Mouse (Mus musculus) adrenal gland, postnatal 14 days (tissue): ENCODE results near the gene Luc7l2. TPM values are rescaled to one million over a fixed set of nuclear protein-coding genes. Genes with fewer than 3 reads are reported as not detected.
A peak's percentile ranks its signal among the peaks of the same experiment; 100 is the strongest.
"Not testable (repeated sequence)": the region's sequence is repeated elsewhere in the genome, so short reads cannot be mapped to it uniquely, and the experiment has no call there.

Experiments
- DNase-seq: peaks from one replicate; pipeline ENCODE4 v3.0.0; 2021; ENCODE audit warnings: mixed read lengths
- long read RNA-seq, 2 experiments: library from polyadenylated mRNA; stranded (forward); transcript quantifications; one replicate each; pipeline ENCODE4 v2.0.0; 2021
- total RNA-seq: library from RNA; stranded (reverse); gene quantifications from 2 replicates; pipeline ENCODE4 v1.2.3, GENCODE M21; 2021

Luc7l2 gene
- 154 and 173 TPM in 2 replicates for total RNA-seq
- long read RNA-seq, experiment 1, full-length matches to known transcripts = 27 of 66 reads
- long read RNA-seq, experiment 1, partial matches to known transcripts = 12 of 66 reads
- long read RNA-seq, experiment 1, other reads (novel, unspliced or antisense) = 27 of 66 reads
- long read RNA-seq, experiment 2, full-length matches to known transcripts = 8 of 45 reads
- long read RNA-seq, experiment 2, partial matches to known transcripts = 16 of 45 reads
- long read RNA-seq, experiment 2, other reads (novel, unspliced or antisense) = 21 of 45 reads

DNA sequence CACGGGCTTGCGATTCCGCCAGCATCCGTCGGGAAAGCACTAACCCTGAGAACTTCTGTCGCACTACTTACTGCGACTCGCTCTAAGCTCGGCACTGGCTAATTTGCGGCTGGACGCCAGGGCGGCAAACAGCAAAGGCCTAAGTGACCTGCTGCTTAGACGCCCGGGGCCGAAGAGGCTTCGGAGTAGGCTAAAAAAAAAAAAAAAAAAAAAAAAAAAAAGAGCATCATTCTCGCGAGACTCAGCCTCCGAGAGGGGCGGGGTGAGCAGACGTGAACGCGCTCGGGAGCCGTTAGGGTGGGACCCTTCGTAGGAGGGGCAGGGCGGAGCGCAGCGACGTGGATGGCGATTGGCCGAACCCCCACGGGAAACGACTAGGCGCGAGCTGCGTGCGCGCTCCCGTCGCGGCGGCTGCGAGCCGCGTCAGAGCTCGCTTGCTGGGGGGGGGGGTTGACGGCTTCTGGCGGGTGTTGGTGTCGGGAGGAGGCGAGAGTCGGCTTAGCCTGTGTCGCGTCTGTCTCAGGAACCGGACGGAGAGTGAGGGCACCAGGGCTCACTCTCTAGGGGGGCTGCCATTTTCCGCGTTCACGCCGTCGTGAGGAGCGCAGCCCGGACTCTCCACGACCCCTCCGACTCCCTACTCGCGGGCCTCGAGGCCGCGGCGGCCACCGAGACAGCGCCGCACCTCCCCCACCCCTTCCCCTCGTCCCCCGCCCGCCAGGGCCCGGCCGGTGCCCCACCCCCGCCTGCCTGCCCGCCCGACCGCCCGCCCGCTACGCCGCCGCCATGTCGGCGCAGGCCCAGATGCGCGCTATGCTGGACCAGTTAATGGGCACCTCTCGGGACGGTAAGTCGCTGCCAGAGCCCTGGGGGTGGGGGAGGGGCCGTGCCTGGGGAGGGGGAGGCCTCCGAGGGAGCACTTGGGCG lies at the start of gene Luc7l2:
Gene Luc7l2 (plus strand): TSS at position 273 of the 927 bp plus-strand sequence.
- peak; percentile 99 for DNase-seq

DNA sequence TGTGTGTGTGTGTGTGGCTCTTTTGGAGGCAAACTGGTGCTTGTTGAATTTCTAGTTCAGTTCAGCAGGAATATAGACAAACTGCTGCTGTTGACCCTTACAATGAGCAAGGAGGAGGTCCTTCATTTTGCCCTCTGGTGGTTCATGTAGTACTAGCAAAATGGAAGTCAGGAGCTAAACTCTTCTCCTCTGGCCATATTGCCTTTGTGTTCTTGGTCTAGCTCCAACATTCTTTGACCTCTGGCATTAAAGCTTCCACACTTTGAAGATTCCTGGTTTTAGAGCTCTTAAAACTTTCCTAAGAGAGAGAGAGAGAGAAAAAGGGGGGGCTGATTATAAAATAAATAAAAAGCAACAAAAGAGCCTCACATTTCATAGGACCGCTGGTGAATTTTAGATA lies 39.0 kb upstream of the Luc7l2 start:
- no peak for DNase-seq

DNA sequence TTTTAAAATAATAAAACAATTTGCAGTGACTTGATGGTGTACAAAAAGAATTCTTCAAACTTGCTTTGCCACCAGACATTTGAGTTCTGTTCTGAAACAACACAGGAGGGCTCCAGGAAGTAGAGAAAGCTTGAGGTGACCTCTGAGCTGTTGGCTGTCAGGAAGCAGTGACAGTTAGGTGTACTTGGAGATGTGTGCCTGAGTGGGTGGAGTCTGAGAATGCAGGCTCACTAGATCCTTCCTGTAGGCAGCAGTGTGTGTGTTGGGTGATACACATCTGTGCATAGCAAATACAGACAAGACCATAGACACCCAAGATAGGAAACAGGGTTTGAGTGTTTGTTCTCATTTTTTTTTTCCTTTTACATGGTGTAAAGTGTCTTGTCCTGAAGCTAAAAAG lies 38.3 kb upstream of the Luc7l2 start:
- DNase-seq = no peak

DNA sequence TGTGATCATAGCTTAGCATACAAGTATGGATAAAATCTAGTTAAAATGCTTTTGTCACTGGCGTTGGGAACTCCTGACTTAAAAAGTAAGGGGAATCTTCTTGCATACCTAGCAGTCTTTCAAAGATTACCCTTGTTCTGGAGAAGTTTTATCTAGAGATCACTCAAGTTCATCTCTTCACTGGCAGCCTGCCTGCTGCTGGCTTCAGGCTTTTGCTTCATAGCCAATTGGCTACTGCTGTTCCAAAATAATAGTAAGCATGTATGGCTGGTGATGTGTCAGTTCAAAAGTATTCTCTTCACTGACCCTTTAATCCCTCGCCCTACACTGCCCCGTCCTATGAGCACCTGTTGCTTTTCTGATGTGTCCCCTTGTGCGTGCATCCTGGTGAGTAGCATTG lies 35.9 kb upstream of the Luc7l2 start:
- DNase-seq = peak; percentile 30

DNA sequence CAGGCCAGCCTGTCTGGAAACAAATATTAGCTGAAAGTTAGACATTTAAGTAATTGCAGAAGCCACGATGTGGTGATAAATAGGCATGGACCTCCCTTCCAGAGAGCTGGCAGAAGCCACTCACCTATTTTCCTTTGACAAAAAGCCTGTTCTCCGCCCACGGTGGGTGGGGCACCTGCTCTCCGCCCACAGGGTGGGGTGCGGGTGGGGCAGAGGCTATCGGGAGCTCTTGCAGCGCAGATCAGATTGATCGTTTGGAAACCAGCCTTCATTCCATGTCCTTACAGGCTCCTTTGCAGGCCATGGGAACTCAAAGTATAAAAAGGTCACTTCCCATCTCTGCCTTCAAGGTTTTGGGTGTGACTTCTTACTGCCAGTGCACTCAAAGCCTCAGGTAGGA lies 27.3 kb upstream of the Luc7l2 start:
- peak; percentile 39 for DNase-seq

DNA sequence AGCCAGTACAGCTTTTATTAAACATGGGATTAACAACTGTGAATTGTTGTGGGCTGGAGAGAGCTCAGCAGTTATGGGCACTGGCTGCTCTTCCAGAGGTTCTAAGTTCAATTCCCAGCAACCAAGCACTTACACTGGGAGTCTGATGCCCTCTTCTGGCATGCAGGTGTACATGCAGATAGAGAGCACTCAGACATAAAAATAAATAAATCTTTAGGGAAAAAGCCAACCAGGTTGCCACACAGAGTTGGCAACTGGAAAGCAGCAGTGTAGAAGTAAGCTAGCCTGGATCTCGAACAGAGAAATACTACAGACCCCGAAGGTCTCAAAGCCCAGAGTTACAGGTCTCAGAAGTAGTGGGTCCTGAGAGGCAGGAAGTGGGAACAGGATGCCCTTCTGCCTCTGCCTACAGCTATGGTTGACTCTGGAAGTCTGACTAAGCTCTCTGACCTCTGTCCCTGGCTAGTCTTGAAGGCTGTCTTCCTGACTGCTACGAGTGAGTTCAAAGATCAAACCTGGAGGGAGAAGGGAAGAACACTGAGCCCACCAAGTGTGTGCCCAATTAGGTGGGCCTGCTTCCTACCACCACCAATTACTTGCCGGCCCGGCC lies 19.8 kb upstream of the Luc7l2 start:
- peak; percentile 55 for DNase-seq

DNA sequence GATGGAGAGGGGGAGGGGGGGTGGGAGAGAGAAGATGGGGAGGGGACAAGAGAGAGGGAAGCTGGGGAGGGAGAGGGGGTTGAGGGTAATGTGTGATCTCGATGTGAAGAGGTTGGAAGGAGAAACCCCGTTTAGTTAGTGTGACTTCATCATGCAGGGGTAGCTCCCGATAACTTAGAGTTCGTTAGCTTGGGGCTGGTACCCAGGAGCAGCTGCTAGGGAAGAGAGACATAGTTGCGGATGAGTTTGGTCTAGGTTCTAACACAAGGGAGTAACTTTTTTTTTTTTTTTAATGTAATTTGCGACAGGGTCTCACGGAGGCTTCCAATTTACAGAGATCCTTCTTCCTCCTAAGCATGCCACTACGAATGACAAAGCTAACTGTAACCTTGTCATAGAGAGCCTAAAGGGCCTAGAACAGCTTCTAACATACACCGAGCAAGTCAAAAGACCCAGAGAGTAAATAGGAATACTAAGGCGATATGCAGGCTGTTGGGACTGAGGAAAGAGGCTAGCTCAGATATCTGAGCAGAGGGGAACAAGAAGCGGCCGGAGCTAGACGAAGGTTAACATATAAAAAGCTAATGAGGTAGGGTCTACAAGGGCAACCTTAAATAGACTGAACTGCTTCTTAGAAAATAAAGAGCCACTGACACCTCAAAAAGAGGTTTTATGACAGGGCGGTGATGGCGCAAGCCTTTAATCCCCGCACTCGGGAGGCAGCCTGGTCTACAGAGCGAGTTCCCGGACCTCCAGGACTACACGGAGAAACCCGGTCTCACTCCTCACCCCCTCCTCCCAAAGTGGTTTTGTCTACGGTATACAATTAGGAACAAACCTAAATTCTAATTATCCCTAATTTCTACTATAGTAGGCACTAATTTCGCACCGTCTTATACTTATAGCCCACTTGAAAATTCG lies 18.4 kb upstream of the Luc7l2 start:
- peak; percentile 61 for DNase-seq

DNA sequence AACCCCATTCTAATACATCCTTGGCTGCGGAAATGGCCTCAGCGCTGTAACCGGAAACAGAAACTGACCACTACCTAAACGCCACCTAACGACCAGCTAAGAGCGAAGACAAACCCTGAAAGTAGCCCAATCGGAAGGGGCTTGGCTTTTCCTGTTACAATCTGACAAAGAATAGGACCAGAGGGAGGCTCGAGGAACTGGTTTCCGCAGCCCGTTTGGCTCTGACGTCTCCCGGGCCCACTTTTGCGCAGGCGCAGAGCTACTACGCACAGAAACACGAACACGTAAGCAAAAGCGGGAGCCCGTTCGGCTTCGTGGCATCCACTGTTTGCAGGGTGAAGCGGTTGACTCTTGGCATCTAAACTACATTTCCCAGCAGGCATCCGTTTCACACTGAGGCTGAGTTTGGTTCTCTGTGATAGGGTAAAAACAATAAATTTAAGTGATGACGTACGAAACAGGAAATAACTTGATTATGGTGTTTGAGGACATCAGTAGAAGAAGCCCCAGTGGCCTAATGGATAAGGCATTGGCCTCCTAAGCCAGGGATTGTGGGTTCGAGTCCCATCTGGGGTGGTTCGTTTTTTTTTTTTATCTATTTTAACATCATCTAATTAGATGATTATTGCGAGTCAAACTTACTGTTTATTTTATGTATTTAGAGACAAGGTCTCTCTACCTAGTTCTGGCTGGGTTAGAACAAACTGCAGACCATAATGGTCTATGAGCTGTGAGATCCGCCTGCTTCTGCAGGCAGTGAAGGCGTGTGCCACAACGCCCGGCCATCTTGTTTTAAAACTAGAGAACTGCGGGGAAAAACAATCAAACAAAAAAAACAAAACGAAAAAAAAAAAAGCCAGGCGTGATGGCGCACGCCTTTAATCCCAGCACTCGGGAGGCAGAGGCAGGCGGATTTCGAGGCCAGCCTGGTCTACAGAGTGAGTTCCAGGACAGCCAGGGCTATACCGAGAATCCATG lies 17.4 kb upstream of the Luc7l2 start, which contains the start of gene Fmc1:
Gene Fmc1 (plus strand): TSS at position 75 of the 978 bp plus-strand sequence.
- DNase-seq = peak; percentile 98

DNA sequence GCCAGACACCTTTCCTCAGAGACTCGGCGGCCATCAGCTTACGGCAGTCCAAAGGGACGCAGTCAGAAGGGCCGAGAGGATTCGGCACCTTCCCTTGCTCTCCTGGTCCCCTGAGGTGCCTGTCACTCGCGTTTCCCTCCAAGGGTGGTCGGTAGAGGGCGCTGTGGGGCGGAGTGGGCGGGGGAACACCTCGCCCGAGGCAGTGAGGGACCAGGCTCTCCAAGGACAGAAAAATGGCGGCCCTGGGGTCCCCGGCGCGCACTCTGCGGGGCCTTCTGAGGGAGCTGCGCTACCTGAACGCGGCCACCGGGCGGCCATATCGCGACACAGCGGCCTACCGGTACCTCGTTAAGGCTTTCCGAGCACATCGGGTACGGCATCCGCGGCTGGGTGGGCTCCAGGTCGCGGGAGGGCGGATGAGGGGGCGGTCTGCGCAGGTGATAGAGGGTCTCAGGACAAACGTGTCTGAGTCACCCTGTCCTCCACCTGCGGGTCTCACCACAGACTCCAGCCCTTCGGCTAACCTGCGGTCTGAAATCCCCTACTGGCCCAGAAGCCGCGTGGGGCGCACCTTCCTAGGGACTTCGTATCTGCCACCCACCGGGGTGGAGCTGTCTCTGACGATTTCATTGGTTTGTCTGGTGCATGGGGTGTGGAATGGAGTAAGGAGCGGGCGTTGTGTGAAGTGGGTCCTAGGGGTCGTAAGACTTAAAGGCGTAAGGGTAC lies 16.3 kb upstream of the Luc7l2 start:
- peak; percentile 100 for DNase-seq

DNA sequence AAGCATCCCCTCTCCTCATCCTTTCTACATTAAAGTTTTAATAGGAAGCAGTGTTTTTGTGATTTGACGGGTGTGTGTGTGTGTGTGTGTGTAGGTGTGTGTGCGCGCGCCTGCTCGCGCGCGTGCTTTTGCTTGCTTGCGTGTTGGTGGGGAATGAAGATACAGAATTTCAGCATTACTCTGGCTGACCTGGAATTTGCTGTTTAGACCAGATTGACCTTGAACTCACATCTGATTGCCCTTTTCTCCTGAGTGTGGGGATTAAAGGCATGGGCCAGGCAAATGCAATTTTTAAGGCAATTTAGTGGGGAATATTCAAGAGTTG lies 15.8 kb upstream of the Luc7l2 start:
- DNase-seq = no peak

DNA sequence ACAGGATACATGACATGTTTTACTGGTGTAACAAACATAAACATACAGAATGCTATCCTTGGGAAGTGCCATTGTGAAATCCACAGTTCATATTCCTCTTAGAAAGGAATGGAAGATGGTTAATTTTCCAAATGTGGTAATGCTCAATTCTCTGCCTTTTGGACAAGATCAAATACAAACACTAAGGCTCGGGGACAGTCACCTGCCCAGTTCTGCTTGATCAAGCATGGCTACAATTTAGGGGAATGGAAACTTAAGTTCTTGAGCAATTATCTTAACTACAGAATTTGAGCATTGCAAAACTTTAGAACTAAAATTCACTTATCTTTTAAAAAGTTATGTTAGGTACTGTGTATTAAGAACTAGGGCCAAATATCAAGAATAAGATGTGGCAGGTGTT lies 15.3 kb upstream of the Luc7l2 start:
- no peak for DNase-seq

DNA sequence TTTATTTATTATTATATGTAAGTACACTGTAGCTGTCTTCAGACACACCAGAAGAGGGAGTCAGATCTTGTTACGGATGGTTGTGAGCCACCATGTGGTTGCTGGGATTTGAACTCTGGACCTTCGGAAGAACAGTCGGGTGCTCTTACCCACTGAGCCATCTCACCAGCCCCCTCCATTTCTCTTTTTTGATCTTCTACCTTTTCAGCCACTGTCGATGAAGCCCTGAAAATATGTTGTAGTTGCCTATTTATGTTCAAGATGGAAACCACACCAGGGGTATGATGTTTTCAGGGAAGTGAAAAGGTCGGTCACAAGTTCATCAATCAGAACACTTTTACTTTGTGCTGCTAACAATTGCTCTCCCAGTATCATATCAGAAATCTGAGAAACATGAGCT lies 7.0 kb upstream of the Luc7l2 start:
- not testable (repeated sequence) for DNase-seq

DNA sequence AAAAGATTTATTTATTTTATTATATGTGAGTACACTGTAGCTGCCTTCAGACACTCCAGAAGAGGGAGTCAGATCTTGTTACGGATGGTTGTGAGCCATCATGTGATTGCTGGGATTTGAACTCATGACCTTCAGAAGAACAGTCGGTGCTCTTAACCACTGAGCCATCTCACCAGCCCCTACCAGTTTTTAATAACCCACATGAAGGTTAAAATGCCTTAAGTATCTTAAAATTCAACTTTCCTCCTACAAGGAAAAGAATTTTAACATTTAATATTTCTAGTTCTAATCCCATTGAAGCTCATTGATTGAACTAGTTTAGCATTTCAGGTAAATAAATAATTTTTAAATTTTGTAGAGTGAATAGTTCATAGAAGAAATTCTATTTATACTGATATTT lies 4.1 kb upstream of the Luc7l2 start:
- not testable (repeated sequence) for DNase-seq

DNA sequence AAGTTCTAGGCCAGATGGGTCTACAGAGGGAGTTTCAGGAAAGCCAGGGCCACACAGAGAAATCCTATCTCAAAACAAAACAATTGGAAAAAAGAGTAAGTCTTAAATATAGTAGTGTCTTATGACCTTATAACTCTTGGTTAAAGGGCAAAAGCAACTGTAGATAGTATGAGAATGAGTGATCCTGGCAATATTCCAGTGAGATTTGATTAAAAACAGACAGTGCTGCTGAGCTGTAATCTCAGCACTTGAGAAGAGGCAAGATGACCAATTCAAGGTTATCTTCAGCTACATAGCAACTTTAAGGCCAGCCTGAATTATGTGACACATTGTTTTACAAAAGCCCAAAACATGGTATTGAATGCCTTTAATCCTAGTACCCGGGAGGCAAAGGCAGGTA lies 3.4 kb upstream of the Luc7l2 start:
- no peak for DNase-seq

DNA sequence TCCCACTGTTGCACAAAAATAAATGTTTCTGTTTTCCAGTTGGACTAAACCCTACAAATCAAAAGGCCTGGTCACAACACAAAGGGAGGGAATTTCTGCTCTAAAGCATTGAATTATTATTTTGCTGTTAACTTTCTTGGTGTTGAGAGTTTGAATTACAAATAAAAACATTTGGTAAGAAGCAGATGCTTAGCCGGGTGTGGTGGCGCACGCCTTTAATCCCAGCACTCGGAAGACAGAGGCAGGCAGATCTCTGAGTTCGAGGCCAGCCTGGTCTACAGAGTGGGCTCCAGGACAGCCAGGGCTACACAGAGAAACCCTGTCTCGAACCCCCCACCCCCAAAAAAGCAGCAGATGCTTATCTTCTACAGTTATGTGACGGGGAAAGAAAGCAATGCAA lies 2.5 kb upstream of the Luc7l2 start:
- not testable (repeated sequence) for DNase-seq

DNA sequence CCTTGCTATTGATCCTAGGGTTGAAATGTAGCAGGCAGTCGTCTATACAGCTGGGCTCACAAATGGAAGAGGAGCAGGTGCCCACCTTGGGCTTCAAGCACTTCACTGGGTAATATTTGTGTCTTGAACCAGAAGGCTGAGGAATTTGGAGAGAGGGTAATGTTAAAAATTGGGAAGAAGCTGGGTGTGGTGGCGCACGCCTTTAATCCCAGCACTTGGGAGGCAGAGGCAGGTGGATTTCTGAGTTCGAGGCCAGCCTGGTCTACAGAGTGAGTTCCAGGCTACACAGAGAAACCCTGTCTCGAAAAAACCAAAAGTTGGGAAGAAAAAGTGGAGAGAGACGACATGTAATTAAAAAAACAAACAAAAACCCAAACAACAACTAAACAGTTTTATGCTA lies 1.3 kb upstream of the Luc7l2 start:
- not testable (repeated sequence) for DNase-seq

DNA sequence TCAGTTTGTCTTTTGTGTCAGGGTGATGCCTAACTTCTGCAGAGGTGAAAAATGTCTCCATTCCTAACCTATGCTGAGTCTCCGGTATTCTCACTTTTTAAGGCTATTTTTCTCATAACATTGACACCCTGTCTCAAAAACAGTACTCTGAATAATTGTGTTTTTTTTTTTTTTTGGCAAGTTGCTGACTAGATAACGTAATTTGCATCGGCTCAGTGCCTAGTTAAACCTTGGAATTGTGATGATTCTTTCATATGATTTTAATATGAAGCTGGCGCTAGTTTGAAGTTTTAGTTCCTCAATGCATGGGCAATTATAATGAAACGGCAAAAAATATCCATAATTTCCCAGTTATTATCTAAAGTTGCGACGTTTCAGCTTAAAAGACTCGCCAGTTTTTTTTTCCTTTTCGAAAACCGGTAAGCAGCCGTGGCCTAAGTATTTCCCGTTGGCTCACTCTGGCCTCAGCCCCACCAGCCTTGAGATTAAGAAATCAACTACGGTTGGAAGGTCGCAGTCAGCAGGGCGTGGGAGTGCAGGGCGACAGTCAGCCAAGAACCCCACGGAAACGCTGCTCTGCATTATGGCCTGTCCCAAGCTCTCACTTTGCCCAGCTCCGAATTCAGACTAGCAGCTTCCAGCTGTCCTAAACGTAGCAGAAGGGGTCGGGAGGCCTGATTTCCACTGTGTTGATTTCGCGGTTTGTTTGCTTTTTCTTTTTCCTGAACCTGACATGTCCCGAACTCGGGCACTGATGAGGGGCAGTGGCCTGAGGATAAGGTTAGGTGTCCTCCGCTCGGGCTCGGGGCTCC lies 678 bp upstream of the Luc7l2 start:
- DNase-seq = peak; percentile 85

DNA sequence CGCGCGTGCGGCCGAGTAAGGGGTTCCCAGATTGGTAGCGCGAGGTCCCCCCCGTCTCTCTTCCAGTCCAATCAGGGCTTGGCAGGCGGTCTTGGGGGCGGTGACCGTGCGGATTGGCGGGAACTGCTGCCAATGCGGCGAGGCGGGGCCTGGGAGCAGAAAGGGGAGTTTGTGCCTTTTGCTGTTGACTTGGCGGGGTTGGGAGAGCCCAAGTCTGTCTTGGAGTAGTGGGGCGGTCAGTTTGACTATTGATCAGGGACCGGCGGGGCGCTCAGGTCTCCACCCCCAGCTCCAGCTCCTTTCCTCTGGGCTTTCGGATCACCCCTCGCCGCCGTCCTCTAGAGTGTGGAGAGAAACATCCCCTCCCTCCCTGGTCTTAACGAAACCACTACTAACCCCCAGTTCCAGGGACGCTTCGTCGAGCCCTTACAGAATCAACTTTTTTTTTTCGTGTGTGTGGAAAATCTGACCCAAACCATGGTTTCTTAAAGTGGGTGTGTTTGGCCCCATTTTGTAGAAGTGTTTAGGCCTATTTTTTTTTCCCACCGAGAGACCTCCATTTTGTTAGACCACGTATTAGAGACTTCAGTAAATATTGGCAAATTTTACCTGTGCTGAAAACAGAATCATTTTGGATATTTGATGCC lies 978 bp downstream of the Luc7l2 start:
- DNase-seq = peak; percentile 99

DNA sequence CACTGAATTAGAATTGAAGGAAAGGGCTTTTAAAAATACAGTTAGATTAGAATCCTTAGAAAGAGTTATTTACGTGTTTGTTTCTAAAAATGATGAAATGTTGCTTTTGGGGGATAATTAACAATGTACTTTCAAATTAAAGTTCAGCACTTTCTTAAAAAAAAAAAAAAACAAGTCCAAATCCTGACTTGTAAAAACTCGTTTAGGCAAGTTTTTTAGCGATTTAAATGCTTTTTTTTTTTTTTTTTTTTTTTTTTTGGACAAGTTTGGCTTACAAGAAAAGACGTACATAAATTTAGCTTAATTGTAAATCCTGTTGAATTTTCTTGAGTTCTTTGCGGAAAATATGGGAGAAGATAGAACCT lies 1.5 kb downstream of the Luc7l2 start:
- no peak for DNase-seq
